Mouse (Mus musculus) midbrain, postnatal 0 days (tissue): ENCODE results near the gene Exoc1. TPM values are rescaled to one million over a fixed set of nuclear protein-coding genes. Genes with fewer than 3 reads are reported as not detected.

Source experiments
- ATAC-seq: fragments of 200-750 bp; cut with Nextera tagmentation; 2 replicates; pipeline ENCODE4 v1.8.0; 2017; ENCODE audit warnings: moderate number of reproducible peaks, mild to moderate bottlenecking, moderate TSS enrichment, moderate library complexity; ENCODE audit not compliant: low FRiP score
- DNase-seq: peaks from one replicate; pipeline ENCODE4 v3.0.0-alpha.2; 2015; ENCODE audit warnings: low spot score
- H3K27ac ChIP-seq: fragments of 300-500 bp; sonication (generic); 2 replicates; pipeline ENCODE4 v1.5.1; 2014; ENCODE audit warnings: low read depth, mild to moderate bottlenecking, low read length, mixed read lengths
- H3K27me3 ChIP-seq: fragments of 300-500 bp; sonication (generic); 2 replicates; pipeline ENCODE4 v1.6.1; 2014; ENCODE audit warnings: low read length, control low read depth, mixed read lengths; ENCODE audit not compliant: insufficient read depth
- H3K36me3 ChIP-seq: fragments of 300-500 bp; sonication (generic); 2 replicates; pipeline ENCODE4 v1.6.1; 2014; ENCODE audit warnings: low read length, control low read depth, mixed read lengths; ENCODE audit not compliant: insufficient read depth
- H3K4me1 ChIP-seq: fragments of 300-500 bp; sonication (generic); 2 replicates; pipeline ENCODE4 v1.6.1; 2014; ENCODE audit warnings: mild to moderate bottlenecking, control low read depth, antibody characterized with exemption, low read length, mixed read lengths; ENCODE audit not compliant: insufficient read depth
- H3K4me2 ChIP-seq: fragments of 300-500 bp; sonication (generic); 2 replicates; pipeline ENCODE4 v1.6.1; 2014; ENCODE audit warnings: low read depth, mild to moderate bottlenecking, low read length, mixed read lengths; ENCODE audit not compliant: poor library complexity, severe bottlenecking
- H3K4me3 ChIP-seq: fragments of 300-500 bp; sonication (generic); 2 replicates; pipeline ENCODE4 v1.5.1; 2014; ENCODE audit warnings: low read depth, mild to moderate bottlenecking, low read length, moderate library complexity
- H3K9ac ChIP-seq: fragments of 300-500 bp; sonication (generic); replicated peaks from 2 replicates; pipeline ENCODE4 v1.6.1; 2014; ENCODE audit warnings: mild to moderate bottlenecking, low read length, moderate library complexity, mixed read lengths; ENCODE audit not compliant: poor library complexity, severe bottlenecking
- H3K9me3 ChIP-seq: fragments of 300-500 bp; sonication (generic); 2 replicates; pipeline ENCODE4 v1.6.1; 2016; ENCODE audit warnings: low read length, control low read depth
- CTCF ChIP-seq: IDR thresholded peaks from 2 replicates; pipeline ENCODE4 v1.5.1; 2016; ENCODE audit warnings: antibody characterized with exemption, mild to moderate bottlenecking
- WGBS: fragments of 180-500 bp; shearing (Covaris S2); extraction: QIAGEN DNeasy Blood & Tissue Kit; methylation state at CpG from one replicate; pipeline ENCODE4 v1.1.7; 2014; 5-methylcytosine and 5-hydroxymethylcytosine counted together
- polyA plus RNA-seq: library from polyadenylated mRNA; unstranded; fragments of >200 nt; fragmentation: Nextera tagmentation; extraction: Ambion mirVana; gene quantifications from 2 replicates; pipeline ENCODE4 v1.2.1, GENCODE M21; 2015
- total RNA-seq: library from RNA; depleted of rRNA; stranded (reverse); fragments of >200 nt; gene quantifications from 2 replicates; pipeline ENCODE4 v1.2.3, GENCODE M21; 2014; rRNA removed

Gene Exoc1
- total and polyA plus RNA-seq, 2 experiments from 2014 or later: 49.8 to 60.7 TPM

DNA sequence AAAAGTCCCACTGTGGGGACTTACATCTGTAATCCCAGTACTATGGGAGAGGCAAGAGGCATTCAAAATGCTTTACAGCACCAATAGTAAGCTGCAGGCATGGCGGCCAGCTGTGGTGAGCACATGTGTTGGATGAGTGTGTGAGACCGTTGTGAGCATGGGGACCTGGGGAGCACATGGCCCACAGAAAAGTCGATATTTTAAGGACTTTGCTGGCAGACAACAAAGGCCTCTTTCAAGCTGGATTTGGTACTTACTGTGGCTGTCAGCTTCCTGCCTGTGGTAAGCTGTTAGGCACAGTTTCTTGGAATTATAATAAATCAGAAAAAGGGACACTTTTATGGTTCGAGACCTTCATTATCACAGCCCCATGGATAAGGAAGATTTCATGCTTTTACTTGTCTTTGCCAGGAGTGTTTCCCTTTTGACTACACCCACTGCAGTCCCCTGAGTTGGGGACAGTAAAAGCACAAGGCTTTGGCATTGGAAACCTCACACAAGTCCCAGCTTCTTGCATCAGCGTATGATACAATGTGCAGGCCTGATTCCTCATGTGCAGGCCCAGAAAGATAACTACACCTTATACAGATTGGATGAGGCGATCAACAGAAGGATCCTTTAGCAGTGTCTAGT is 83.9 kb downstream of the Exoc1 start:
- Histone ChIP-seq H3K36me3 (peaks cover 17% of the 10 kb centered on the region), H3K4me3 (no peak overlapping the region), H3K4me2 (no peak overlapping the region), H3K4me1 (no peaks in the 10 kb centered on the region), H3K9me3 (no peaks in the 10 kb centered on the region), H3K27ac (no peak overlapping the region), H3K27me3 (no peaks in the 10 kb centered on the region), H3K9ac (no peak overlapping the region)
- no peak for TF ChIP-seq CTCF
- ATAC-seq: no peak
- 90% methylated on average over 6 of the region's 6 CpGs for WGBS
- DNase-seq: no peak

DNA sequence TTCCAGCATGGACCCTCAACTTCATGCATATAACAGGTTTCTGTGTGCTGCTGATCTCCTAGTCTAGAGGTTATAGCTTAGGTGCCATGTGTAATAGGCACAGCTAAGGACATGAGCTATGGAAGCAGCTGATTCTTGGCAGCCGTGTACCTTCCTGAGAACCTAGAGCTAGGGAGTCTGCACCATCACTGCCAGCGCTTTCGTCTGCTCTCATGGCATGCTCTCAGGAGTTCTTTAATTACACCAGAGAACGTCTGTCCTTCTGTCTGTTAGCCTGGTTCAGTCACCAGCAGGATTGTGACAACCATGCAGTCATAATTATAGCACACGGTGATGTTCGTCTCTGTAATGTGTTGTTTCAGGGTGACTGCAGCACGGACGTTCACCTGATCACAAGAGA is 86.2 kb downstream of the Exoc1 start:
- DNase-seq: no peak
- WGBS: 90% methylated on average over 8 of the region's 8 CpGs
- ATAC-seq: no peak
- TF ChIP-seq CTCF: no peak
- no peak overlapping the region for H3K4me2 ChIP-seq
- no peaks in the 10 kb centered on the region for H3K9me3 ChIP-seq
- H3K36me3 ChIP-seq: peaks cover 29% of the 10 kb centered on the region
- no peaks in the 10 kb centered on the region for H3K27me3 ChIP-seq
- H3K9ac ChIP-seq: no peak overlapping the region
- H3K4me1 ChIP-seq: no peaks in the 10 kb centered on the region
- H3K4me3 ChIP-seq: no peak overlapping the region
- H3K27ac ChIP-seq: no peak overlapping the region

DNA sequence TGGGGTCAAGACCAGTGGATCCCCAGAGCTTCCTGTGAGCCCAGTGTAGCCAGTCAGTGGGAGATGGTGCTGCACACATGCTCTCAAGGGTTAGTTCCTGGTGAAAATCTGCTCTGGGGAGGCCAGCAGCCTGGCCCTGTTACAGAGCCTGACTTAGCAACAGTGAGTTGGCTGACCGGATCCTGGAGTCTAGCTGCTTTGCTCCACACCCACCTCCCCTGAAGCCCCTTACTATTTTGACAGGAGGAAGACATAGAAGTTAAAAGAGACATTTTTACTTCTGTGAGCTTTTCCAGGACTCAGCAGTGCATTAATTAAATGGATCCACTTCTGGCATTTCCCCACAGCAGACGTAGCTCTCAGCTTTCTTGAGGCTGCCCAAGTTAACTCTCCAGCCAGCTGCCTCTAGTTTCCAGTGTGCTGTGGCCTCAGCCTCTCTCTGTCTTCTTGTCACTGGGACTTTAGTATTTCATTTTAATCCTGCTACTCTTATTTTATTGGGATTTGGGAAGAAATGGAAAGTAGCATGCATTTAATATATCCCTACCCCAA is 87.2 kb downstream of the Exoc1 start:
- H3K4me3 ChIP-seq: no peak overlapping the region
- no peak overlapping the region for H3K9ac ChIP-seq
- WGBS: 86% methylated on average over 2 of the region's 2 CpGs
- H3K27me3 ChIP-seq: no peaks in the 10 kb centered on the region
- DNase-seq (no peak), ATAC-seq (no peak)
- H3K36me3 ChIP-seq: peaks cover 29% of the 10 kb centered on the region
- H3K27ac ChIP-seq: no peak overlapping the region
- H3K4me1 ChIP-seq: no peaks in the 10 kb centered on the region
- no peak overlapping the region for H3K4me2 ChIP-seq
- TF ChIP-seq CTCF: no peak
- no peaks in the 10 kb centered on the region for H3K9me3 ChIP-seq

DNA sequence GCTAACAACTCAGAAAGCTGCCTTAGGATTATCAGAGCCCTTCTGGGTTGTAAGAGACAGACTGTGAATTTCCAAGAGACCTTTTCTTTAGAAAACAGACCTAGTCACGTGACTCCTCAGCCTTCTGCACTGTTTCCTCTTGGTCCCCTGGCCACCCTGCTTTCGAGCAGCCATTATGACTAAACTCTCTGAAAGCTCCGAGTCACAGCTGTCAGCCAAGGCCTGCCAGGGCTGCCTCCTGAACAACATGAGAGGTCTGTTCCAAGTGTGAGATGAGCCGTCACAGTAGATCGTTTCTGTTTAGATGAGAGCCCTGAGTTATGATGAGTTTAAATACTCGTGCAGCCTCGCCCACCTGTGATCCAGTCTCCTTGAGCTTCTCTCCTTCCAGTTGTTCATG is 89.6 kb downstream of the Exoc1 start:
- Histone ChIP-seq H3K4me1 (no peaks in the 10 kb centered on the region), H3K27ac (no peak overlapping the region), H3K36me3 (peaks cover 30% of the 10 kb centered on the region), H3K4me2 (no peak overlapping the region), H3K4me3 (no peak overlapping the region), H3K27me3 (no peaks in the 10 kb centered on the region), H3K9me3 (no peaks in the 10 kb centered on the region), H3K9ac (no peak overlapping the region)
- ATAC-seq: no peak
- 90% methylated on average over 7 of the region's 7 CpGs for WGBS
- no peak for TF ChIP-seq CTCF
- peak; percentile 26 for DNase-seq

Other genes starting within 250 kb of the Exoc1 start
- 25.1 and 32.1 TPM in 2 replicates for gene Clock, start 224.5 kb upstream of the Exoc1 start, total RNA-seq
- 8.1 and 11.6 TPM in 2 replicates for gene Clock, start 224.5 kb upstream of the Exoc1 start, polyA plus RNA-seq
- not detected in 2 replicates for gene Pdcl2, start 198.2 kb upstream of the Exoc1 start, total RNA-seq
- gene Pdcl2, start 198.2 kb upstream of the Exoc1 start, polyA plus RNA-seq: not detected in 2 replicates
- gene Nmu, start 165.5 kb upstream of the Exoc1 start, total RNA-seq: not detected in 2 replicates
- 0.97 and 1.1 TPM in 2 replicates for gene Nmu, start 165.5 kb upstream of the Exoc1 start, polyA plus RNA-seq
- gene Gm7271, start 45.3 kb upstream of the Exoc1 start, total RNA-seq: not detected in 2 replicates
- gene Gm7271, start 45.3 kb upstream of the Exoc1 start, polyA plus RNA-seq: 0.21 TPM in 1 of 2 replicates, not detected in the other
- gene Cep135, start 59.4 kb downstream of the Exoc1 start, total RNA-seq: 4.0 and 4.9 TPM in 2 replicates
- gene Cep135, start 59.4 kb downstream of the Exoc1 start, polyA plus RNA-seq: 2.1 and 2.5 TPM in 2 replicates
- 68.7 and 86.2 TPM in 2 replicates for gene C530008M17Rik, start 127.2 kb downstream of the Exoc1 start, total RNA-seq
- gene C530008M17Rik, start 127.2 kb downstream of the Exoc1 start, polyA plus RNA-seq: 39.3 and 59.3 TPM in 2 replicates